Mouse (Mus musculus) C2C12 (cell line): ENCODE results near the gene Ttll10.

Source experiments
- CEBPB ChIP-seq: IDR thresholded peaks from one replicate; pipeline ENCODE4 v1.6.1; 2011; ENCODE audit warnings: low read depth, mild to moderate bottlenecking, control low read depth, moderate library complexity
- CTCF ChIP-seq: IDR thresholded peaks from one replicate; pipeline ENCODE4 v1.5.1; 2011; ENCODE audit not compliant: control insufficient read depth, insufficient read depth, insufficient read length
- MAX ChIP-seq: IDR thresholded peaks from one replicate; pipeline ENCODE4 v1.6.1; 2011; ENCODE audit warnings: mild to moderate bottlenecking, control low read depth
- MYOD1 ChIP-seq: IDR thresholded peaks from one replicate; pipeline ENCODE4 v1.6.1; 2011; ENCODE audit warnings: low read depth; ENCODE audit not compliant: control insufficient read depth, insufficient read length
- MYOG ChIP-seq: IDR thresholded peaks from one replicate; pipeline ENCODE4 v1.6.1; 2011; ENCODE audit not compliant: control insufficient read depth, insufficient read length; ENCODE audit errors: extremely low read depth
- USF1 ChIP-seq: IDR thresholded peaks from one replicate; pipeline ENCODE4 v1.6.1; 2011; ENCODE audit warnings: low read depth, mild to moderate bottlenecking, control low read depth, moderate library complexity

DNA sequence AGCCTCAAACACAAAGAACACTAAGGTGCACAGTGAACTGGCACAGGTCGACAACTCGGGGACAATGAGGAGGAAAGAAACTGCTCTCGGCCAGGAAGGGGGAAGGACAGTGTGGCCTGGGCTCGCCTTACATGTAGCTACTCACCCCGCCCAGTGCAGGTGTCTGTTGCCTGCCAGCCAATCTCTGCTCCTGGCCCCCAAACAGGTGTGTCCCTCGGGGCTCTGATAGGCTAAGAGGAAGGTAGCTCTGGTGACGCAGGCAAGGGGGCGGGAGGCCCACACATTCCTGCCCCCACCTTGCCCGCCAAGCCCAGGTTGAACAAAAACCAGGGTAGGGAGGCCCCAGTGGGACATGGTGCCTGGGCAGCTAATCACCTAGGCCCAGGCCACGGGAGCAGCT, 499 bp upstream of the Ttll10 start:
- TF ChIP-seq CEBPB (no peak), MAX (no peak), CTCF (no peak), MYOD1 (no peak), USF1 (no peak), MYOG (no peak)
